Mouse (Mus musculus): ENCODE measurements around the gene Col4a3bp. TPM values are rescaled to one million over a fixed set of nuclear protein-coding genes. Genes with fewer than 3 reads are reported as not detected.

The Col4a3bp gene
- polyA plus RNA-seq, 1 experiment from 2014 or later, result 11.6 TPM

DNA sequence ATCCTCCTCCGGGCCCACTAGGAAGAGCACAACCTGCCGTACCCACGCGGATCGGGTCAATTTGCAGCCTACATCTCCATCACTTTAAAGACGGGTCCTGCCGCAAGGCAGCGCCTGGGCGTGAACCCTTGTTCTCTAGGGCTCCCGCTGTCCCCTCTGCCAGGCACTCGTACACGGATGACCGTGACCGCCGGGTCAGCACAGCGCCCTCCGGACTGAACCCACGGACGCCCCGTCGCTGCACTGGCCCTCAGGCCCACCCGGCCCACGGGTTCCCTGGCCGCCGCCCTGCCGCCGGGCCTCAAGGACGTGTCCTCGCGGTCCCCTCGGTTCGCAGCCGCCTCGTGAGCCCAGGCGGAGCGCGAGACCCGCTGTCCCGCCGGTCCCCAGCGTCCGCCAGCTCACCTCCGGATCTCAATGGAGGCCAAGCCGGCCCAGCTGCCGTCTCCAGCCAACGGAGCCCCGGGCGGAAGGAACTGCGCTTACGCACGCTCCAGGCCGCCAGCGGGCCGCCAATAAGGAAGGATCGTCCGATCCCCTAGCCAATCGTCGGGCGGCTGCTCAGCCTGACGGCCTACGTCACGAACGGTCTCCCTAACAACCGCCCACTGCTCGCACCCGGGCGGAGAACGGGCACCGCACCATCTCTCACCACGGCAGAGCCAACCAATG is 128.1 kb downstream of the Col4a3bp start, which contains the start of gene Hmgcr:
Gene Hmgcr (minus strand): TSS at position 531 of the 672 bp plus-strand sequence.
- Histone ChIP-seq H3K27me3 (ENCODE audit: control insufficient read depth, insufficient read depth, low read length) (no peaks in the 10 kb centered on the region), H3K9me3 (ENCODE audit: control insufficient read depth, low read length) (no peaks in the 10 kb centered on the region), H3K27ac (ENCODE audit: low read depth, low read length) (peak within 1 kb of the TSS; percentile 96), H3K9ac (ENCODE audit: low read depth, low read length) (peak within 1 kb of the TSS; percentile 99), H3K36me3 (ENCODE audit: control insufficient read depth, insufficient read depth, low read length) (no peaks in the 10 kb centered on the region), H3K4me1 (replicated peaks; ENCODE audit: control insufficient read depth, insufficient read depth, low read length) (0 out of 2 replicates have a peak, but pooled peaks cover 3% of the 10 kb centered on the region), H3K4me2 (replicated peaks; ENCODE audit: low read depth, low read length) (peak within 1 kb of the TSS; percentile 66), H3K4me3 (ENCODE audit: low read depth, low read length) (peak within 1 kb of the TSS; percentile 98)
- peak; percentile 100 for ATAC-seq (ENCODE audit: low FRiP score)
- peak; percentile 96 for DNase-seq (ENCODE audit: low spot score)
- under 1% methylated on average over 62 of the region's 70 CpGs for WGBS

DNA sequence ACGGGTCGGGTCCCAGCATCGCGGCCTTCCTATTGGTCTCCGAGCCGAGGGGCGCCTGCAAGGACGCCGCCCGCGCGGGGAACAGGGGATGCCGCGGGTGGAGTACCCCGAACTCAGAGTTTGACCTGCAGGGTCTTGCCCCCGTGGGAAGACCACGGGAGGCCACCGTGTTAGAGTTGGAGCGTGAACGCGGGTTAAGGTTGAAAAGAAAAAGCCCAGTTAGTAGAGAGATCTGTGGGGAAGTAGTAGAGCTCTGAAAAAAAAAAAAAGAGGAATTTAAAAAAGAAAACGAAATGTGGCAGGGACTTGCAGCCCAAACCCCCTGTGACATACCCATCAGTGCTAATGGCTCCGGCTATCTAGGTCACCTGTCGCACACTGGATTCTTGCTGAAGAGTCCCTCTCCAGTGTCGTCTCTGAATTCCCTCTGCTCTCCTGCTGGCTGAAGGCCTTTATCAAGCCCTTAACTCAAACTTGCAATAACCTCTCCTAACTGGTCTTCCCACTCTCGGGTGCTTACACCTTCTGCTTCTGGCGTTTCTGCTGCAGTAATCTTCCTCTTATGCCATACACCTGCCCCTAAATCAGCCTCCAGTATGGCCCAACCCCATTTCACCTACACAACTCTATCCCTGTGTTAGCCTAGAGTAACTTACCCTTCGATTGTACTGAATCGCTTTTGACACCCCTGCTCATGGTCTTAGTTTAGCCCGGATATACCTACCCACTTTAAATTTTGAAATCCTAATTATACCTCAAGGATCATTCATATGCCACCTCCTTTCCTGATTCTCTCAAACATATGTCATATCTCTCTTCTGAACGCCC is 128.9 kb downstream of the Col4a3bp start:
- Histone ChIP-seq H3K9ac (ENCODE audit: low read depth, low read length) (peak overlapping the region; percentile 38; the same call in 1 of the 2 replicates), H3K9me3 (ENCODE audit: control insufficient read depth, low read length) (no peaks in the 10 kb centered on the region), H3K4me1 (replicated peaks; ENCODE audit: control insufficient read depth, insufficient read depth, low read length) (0 out of 2 replicates have a peak, but pooled peaks cover 3% of the 10 kb centered on the region), H3K4me2 (replicated peaks; ENCODE audit: low read depth, low read length) (peak overlapping the region; percentile 55), H3K4me3 (ENCODE audit: low read depth, low read length) (peak overlapping the region; percentile 36), H3K27me3 (ENCODE audit: control insufficient read depth, insufficient read depth, low read length) (no peaks in the 10 kb centered on the region), H3K36me3 (ENCODE audit: control insufficient read depth, insufficient read depth, low read length) (no peaks in the 10 kb centered on the region), H3K27ac (ENCODE audit: low read depth, low read length) (peak overlapping the region; percentile 78)
- ATAC-seq (ENCODE audit: low FRiP score) (peak; percentile 20), DNase-seq (ENCODE audit: low spot score) (no peak)
- 14% methylated on average over 31 of the region's 31 CpGs for WGBS

- no peaks in the 10 kb centered on the region for H3K27me3 ChIP-seq (ENCODE audit: control insufficient read depth, insufficient read depth, low read length)
- ATAC-seq (ENCODE audit: low FRiP score) (no peak), DNase-seq (ENCODE audit: low spot score) (no peak)
- no peak overlapping the region for H3K4me3 ChIP-seq (ENCODE audit: low read depth, low read length)
- no peaks in the 10 kb centered on the region for H3K36me3 ChIP-seq (ENCODE audit: control insufficient read depth, insufficient read depth, low read length)
- no peak overlapping the region for H3K27ac ChIP-seq (ENCODE audit: low read depth, low read length)
- no peak overlapping the region for H3K4me2 ChIP-seq (replicated peaks; ENCODE audit: low read depth, low read length)
- no peaks in the 10 kb centered on the region for H3K9me3 ChIP-seq (ENCODE audit: control insufficient read depth, low read length)
- H3K4me1 ChIP-seq (replicated peaks; ENCODE audit: control insufficient read depth, insufficient read depth, low read length), result 0 out of 2 replicates have a peak, but pooled peaks cover 3% of the 10 kb centered on the region
- WGBS, result 90% methylated on average over 5 of the region's 5 CpGs
- H3K9ac ChIP-seq (ENCODE audit: low read depth, low read length), result no peak overlapping the region
These were observed 129.5 kb downstream of the Col4a3bp start for GRCm38 (mm10) chr13:96671906-96672234.

- 0 out of 2 replicates have a peak, but pooled peaks cover 3% of the 10 kb centered on the region for H3K4me1 ChIP-seq (replicated peaks; ENCODE audit: control insufficient read depth, insufficient read depth, low read length)
- DNase-seq (ENCODE audit: low spot score) (no peak), ATAC-seq (ENCODE audit: low FRiP score) (no peak)
- H3K9ac ChIP-seq (ENCODE audit: low read depth, low read length), result no peak overlapping the region
- no peak overlapping the region for H3K4me2 ChIP-seq (replicated peaks; ENCODE audit: low read depth, low read length)
- no peaks in the 10 kb centered on the region for H3K9me3 ChIP-seq (ENCODE audit: control insufficient read depth, low read length)
- H3K36me3 ChIP-seq (ENCODE audit: control insufficient read depth, insufficient read depth, low read length), result no peaks in the 10 kb centered on the region
- 92% methylated on average over 6 of the region's 6 CpGs for WGBS
- no peak overlapping the region for H3K4me3 ChIP-seq (ENCODE audit: low read depth, low read length)
- H3K27ac ChIP-seq (ENCODE audit: low read depth, low read length), result no peak overlapping the region
- H3K27me3 ChIP-seq (ENCODE audit: control insufficient read depth, insufficient read depth, low read length), result no peaks in the 10 kb centered on the region
These were observed 129.9 kb downstream of the Col4a3bp start for GRCm38 (mm10) chr13:96672276-96672675.

DNA sequence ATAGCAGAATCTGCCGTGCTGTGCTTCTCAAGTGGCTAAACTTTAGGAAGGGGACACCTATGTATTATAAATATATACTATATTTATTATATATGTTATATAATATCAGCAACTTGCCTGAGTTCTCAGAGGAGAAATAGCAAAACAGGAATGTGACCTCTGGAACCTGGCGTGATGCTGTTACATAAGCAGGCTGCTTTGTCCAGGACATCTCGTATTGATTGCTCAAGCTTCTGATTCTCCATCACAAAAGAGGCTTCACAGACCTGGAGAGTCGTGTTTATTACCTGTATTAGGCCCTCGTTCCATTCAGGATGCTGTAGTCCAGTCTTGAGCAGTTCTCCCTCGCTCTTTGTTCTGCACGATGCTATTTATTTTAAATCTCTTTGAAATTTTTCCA is 131.4 kb downstream of the Col4a3bp start:
- no peak for ATAC-seq (ENCODE audit: low FRiP score)
- no peak overlapping the region for H3K9ac ChIP-seq (ENCODE audit: low read depth, low read length)

GRCm38 (mm10) chr13:96675756-96676155 is 133.3 kb downstream of the Col4a3bp start:
- H3K9me3 ChIP-seq (ENCODE audit: control insufficient read depth, low read length), result no peaks in the 10 kb centered on the region
- H3K4me1 ChIP-seq (replicated peaks; ENCODE audit: control insufficient read depth, insufficient read depth, low read length), result no peaks in the 10 kb centered on the region
- H3K4me2 ChIP-seq (replicated peaks; ENCODE audit: low read depth, low read length), result no peak overlapping the region
- H3K4me3 ChIP-seq (ENCODE audit: low read depth, low read length), result no peak overlapping the region
- H3K27me3 ChIP-seq (ENCODE audit: control insufficient read depth, insufficient read depth, low read length), result no peaks in the 10 kb centered on the region
- 86% methylated on average over 6 of the region's 6 CpGs for WGBS
- no peaks in the 10 kb centered on the region for H3K36me3 ChIP-seq (ENCODE audit: control insufficient read depth, insufficient read depth, low read length)
- ATAC-seq (ENCODE audit: low FRiP score) (no peak), DNase-seq (ENCODE audit: low spot score) (no peak)
- no peak overlapping the region for H3K9ac ChIP-seq (ENCODE audit: low read depth, low read length)
- no peak overlapping the region for H3K27ac ChIP-seq (ENCODE audit: low read depth, low read length)

More for the DNA sequence above, 131.4 kb downstream of the Col4a3bp start:
- H3K9me3 ChIP-seq (ENCODE audit: control insufficient read depth, low read length), result no peaks in the 10 kb centered on the region
- H3K27ac ChIP-seq (ENCODE audit: low read depth, low read length), result no peak overlapping the region
- no peak overlapping the region for H3K4me3 ChIP-seq (ENCODE audit: low read depth, low read length)
- no peaks in the 10 kb centered on the region for H3K36me3 ChIP-seq (ENCODE audit: control insufficient read depth, insufficient read depth, low read length)
- no peaks in the 10 kb centered on the region for H3K27me3 ChIP-seq (ENCODE audit: control insufficient read depth, insufficient read depth, low read length)
- H3K4me1 ChIP-seq (replicated peaks; ENCODE audit: control insufficient read depth, insufficient read depth, low read length), result 0 out of 2 replicates have a peak, but pooled peaks cover 3% of the 10 kb centered on the region
- H3K4me2 ChIP-seq (replicated peaks; ENCODE audit: low read depth, low read length), result no peak overlapping the region
- DNase-seq (ENCODE audit: low spot score), result no peak
- WGBS, result 84% methylated on average over 7 of the region's 7 CpGs

DNA sequence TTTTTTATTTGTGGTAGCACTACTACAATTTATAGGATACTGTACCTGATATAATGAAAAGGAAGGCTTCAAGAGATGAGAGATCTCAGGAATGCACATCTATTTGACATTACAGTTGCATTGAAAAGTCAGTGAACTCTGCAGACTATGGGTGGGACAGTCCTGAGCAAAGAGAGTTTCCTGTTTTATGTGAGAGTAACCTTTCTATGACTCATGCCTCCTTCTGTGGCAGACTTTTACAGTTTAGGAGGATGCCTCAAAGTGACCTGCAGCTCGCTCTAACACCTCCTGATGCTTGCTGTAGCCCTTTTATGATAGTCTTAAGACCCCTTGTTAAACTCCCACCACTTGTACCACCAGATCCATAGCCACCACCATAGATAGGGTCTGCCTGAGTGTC is 134.7 kb downstream of the Col4a3bp start:
- Histone ChIP-seq H3K27ac (ENCODE audit: low read depth, low read length) (no peak overlapping the region), H3K36me3 (ENCODE audit: control insufficient read depth, insufficient read depth, low read length) (no peaks in the 10 kb centered on the region), H3K4me2 (replicated peaks; ENCODE audit: low read depth, low read length) (no peak overlapping the region), H3K9ac (ENCODE audit: low read depth, low read length) (no peak overlapping the region), H3K4me1 (replicated peaks; ENCODE audit: control insufficient read depth, insufficient read depth, low read length) (no peaks in the 10 kb centered on the region), H3K27me3 (ENCODE audit: control insufficient read depth, insufficient read depth, low read length) (no peaks in the 10 kb centered on the region), H3K4me3 (ENCODE audit: low read depth, low read length) (no peak overlapping the region), H3K9me3 (ENCODE audit: control insufficient read depth, low read length) (no peaks in the 10 kb centered on the region)
- no peak for DNase-seq (ENCODE audit: low spot score)
- WGBS, result 77% methylated on average over 1 of the region's 1 CpGs
- no peak for ATAC-seq (ENCODE audit: low FRiP score)

- Histone ChIP-seq H3K36me3 (ENCODE audit: control insufficient read depth, insufficient read depth, low read length) (no peaks in the 10 kb centered on the region), H3K27me3 (ENCODE audit: control insufficient read depth, insufficient read depth, low read length) (no peaks in the 10 kb centered on the region), H3K9ac (ENCODE audit: low read depth, low read length) (no peak overlapping the region), H3K27ac (ENCODE audit: low read depth, low read length) (no peak overlapping the region), H3K4me3 (ENCODE audit: low read depth, low read length) (no peak overlapping the region), H3K4me2 (replicated peaks; ENCODE audit: low read depth, low read length) (no peak overlapping the region), H3K4me1 (replicated peaks; ENCODE audit: control insufficient read depth, insufficient read depth, low read length) (no peaks in the 10 kb centered on the region), H3K9me3 (ENCODE audit: control insufficient read depth, low read length) (no peaks in the 10 kb centered on the region)
- ATAC-seq (ENCODE audit: low FRiP score) (no peak), DNase-seq (ENCODE audit: low spot score) (no peak)
- 84% methylated on average over 6 of the region's 6 CpGs for WGBS
These were observed 136.2 kb downstream of the Col4a3bp start for GRCm38 (mm10) chr13:96678616-96679015.
